Mouse (Mus musculus): Measurements from ENCODE around the gene Sapcd1. TPM values are rescaled to one million over a fixed set of nuclear protein-coding genes. Genes with fewer than 3 reads are reported as not detected.
A peak's percentile ranks its signal among the peaks of the same experiment; 100 is the strongest.

The Sapcd1 gene
- 1 to 10 TPM; 2.8 to 3.1 TPM for total RNA-seq (2021)
- long read RNA-seq, experiment 1: 0 reads
- long read RNA-seq, experiment 2, partial matches to known transcripts: 0 of 1 reads
- long read RNA-seq, experiment 2, other reads (novel, unspliced or antisense): 0 of 1 reads

DNA sequence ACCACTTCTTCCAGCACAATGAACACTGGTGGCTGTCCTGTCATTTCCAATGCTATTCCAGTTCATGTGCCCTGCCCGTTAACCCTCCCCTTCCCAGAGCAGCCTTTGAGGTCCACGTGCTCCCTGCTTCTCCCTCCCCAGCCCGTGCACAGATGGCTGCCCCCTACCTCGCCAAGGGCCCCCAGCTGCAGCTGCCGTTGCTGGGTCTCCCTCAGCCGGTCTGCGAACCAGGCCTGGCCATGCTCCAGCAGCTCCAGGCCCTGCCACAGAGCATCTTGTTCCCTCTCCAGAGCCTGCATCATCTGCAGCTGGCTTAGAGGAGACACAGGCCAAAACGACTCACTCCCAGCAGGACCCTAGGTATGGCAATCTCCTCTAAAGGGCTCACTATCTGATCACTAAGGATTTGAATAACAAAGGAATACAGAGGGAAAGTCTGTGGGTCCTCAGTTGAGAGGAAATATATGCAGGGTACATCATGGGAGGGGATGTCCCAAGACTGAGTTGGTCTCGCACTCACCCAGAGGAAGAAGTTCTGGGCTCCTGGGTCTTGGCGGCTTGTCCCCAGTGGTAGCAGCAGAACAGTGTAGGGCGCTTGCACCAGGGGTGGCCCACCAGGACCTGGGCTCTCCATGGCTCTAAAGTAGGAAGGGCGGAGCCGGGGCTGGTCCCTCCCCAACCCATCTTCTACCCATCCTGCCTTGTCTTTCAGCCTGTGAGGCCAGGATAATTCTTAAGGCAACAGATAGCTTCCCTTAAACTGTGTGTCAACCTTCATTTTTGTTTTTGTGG, at the start of gene Sapcd1:
TSS of gene Sapcd1 (minus strand) at position 740 of the 792 bp plus-strand sequence.
- DNase-seq: peak; percentile 80

DNA sequence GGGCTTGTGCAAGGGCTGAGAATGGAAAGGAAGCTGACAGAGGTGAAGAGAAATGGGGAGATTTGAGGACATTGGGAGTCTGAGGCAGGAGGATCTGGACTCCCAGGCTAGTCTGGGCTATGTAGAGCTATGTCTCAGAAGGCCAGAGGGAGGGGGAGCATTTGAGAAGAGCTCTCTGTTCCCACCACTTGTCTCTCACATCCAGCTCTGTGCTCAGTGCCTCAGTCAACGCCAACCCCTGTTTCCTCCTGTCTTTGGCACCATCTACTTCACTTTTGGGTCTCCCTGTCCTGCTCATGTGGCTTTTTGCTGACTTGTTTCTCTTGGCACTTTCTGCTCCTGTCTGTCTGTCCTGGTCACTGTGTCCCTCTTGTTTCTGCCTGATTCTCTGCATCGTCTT, 49.5 kb upstream of the Sapcd1 start:
- no peak for DNase-seq

DNA sequence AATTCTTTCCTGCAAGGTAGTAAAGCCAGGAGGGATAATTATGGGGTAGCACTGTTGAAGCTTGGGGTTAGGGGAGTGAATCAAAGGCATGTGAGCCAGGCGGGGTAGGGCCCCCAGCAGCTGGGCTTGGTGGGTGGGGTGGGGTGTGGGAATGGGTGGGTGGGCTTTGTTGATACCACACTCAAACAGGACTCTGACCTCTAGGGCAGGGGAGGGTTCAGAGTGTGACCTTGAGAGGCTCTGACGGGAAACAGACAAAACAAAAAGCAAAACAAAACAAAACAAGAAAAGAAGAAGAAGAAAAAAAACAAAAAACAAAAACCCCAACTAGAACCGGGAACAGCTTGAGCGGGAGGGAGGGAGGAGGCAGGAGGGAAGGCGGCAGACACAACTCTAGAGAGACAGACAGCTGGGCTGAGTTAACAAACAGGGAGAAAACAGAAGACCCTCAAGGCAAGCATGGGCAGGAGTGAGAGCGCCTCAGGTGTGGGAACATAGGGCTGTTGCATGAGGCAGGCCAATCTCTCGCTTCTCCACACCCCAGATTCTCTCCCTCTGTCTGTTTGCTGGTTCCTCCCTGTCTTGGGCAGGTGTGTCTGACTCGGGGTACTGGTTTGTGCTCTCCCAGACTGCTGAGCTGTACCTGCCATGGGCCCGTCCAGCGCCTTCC, 48.8 kb upstream of the Sapcd1 start, which contains the start of gene Ly6g6e:
TSS of gene Ly6g6e (plus strand) at position 396 of the 670 bp plus-strand sequence.
- DNase-seq: no peak

DNA sequence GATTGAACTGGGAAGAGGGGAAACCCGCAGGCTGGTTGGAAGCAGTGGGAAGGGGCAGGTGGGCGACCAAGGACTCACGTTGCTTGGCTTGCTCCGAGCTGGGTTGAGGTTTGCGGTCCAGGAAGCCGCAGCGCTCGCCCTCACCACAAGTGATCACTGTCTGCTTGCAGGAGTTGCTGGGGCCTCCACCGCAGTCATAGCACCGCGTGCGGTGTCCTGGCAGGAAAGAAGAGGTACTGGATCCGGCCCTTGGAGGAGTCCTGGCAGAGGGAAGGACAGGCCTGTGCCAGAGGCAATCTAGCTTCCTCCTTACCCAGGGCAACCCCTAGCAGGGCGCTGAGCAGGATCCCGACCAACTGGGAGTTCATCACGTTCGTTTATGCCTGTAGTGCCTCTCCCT, 46.3 kb upstream of the Sapcd1 start:
- no peak for DNase-seq

DNA sequence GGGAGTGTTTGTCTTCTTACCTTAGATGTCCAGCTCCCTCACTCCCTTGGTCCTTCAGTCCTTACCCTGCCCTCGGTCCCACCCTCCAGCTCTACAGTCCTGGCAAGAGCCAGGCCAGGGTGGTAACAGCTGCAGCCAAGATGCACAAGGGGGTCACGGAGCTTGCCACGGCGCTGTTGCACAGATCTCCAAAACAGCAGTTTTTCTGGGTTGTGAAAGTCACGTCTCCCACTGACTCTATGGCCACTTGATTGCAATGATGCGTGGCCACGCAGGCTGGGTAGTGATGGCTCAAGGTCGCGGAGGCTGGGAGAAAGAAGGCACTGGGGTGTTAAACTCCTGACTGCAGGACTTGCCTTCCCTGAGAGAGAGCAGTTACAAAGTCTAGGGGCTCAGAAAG, 43.6 kb upstream of the Sapcd1 start:
- no peak for DNase-seq

DNA sequence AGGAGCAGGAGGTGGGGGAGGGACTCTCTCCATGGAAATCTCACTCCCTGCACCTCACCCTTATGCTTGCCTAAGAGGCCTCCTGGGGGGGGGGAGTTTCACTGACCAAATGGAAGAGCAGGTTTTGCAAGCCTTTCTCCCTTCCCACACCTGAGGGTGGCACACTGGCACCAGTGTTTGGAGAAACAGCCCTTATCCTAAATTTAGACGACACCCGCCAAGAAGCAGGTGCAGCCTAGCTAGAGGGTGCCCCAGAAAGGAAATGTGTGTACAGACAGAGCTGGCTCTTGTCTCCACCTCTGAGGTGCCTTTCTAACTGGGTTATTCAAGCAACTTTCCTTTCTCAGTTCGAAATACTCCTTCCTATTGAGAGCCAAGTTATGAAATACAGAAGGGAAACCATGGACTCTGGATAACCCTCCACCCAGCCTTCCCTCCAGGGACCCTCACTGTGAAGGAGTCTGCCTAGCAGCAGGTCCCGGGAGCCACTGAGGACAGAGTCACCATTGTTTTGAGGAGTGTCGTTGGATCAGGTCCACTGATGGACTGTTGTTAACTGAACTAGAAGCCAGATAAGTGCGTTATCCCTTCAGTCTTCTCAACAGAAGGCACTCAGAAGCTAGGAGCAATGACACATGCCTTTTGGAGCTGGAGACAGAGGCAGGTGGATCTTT, 42.9 kb upstream of the Sapcd1 start:
- no peak for DNase-seq

DNA sequence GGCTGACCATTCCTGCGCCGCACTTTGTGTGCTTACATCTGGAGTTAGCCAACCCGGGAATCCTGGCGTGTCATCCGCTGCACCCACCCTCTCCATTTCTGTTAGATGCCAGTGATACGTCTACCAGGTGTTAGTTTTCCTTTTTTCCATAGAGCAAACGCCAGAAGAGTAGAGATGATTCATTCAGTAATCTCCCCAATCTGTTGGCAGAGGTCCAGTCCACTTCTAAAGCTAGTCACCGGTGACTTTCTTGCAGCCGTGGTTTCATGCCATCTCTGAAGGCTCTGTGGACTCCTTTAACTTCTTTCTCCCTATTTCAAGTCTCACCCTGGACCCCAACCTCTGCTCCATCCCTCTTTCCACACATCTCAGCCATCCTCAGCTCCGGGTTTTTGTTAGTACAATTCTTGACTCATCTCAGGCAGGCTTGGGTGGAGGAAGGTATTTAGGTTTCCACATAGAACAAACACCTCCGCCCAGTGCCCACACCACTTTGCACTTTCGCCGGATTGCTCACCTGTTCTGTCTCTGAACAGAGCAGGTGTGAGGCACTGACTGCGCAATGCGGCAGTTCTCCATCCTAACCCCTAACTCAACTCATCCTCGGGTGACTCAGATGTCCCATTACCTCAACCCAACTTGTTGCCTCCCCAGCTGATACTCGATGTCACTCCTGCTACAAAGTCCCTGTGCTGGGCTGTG, 40.5 kb upstream of the Sapcd1 start:
- DNase-seq: no peak

DNA sequence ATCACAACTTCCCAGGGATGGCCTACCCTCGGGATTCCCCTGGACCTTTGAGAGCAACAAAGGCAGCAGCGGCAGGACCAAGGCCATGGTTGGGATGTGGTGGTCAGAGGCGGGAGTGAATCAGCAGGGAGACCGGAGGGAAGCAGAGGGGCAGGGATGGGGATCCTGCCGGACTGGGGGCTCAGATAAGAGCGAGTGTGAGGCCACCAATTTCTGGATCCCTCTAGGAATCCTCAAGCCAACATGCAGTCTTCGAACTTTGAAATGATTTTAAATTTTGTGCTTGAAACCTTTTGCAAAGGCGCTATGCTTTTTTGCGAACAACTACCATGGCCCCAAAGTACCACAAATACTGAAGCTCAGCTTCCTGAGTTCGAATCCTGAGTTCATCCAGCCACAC, 38.3 kb upstream of the Sapcd1 start, which contains the start of gene Mpig6b:
TSS of gene Mpig6b (minus strand) at position 101 of the 400 bp plus-strand sequence.
- DNase-seq: no peak

DNA sequence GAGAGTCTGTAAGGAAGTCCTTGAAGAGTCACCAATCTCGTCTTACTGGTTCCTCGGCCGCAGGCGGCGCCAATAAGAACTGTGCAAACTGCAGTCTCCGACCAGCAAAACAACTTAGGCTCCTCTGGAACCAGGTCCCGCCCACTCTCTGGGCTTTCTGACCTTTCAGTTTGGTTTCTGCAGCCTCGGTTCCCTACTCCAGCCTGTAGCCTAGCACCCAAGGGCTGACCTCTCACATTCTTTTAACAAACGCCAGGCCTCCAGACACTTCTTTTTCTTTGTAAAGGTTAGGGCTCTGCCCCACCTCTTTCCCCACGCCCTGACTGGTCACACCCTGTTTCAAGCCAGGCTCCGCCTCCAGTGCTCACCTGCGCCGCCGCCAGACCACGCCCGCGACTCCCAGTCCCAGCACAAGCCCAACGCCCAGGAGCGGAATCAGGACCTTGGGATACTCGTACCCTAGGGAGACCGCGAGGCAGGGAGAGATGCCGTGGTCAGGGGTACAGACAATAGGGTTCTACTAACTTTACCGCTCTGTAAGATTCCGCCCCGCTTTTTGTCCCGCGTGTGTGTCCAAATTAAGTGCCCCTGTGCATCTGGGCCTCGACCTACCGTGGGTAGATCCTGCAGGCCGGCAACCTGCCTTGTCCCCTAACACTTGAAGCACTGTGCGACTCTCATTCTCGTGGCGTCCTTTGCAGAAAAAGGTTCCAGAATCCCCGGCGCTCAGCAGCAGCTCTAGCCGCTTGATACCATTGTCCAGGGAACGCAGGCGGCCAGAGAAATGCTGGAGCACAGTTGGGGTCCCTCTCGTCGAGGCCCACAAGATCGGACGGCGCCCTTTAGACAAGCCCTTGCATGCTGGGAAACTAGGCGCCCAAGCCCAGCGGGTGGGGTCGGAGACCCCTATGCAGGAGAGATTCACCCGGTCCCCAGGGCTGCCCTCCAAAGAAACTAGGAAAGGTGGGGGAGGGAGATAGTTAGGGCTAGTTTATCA, 37.4 kb upstream of the Sapcd1 start, which contains the start of gene Ly6g6c:
TSS of gene Ly6g6c (plus strand) at position 438 of the 997 bp plus-strand sequence.
- peak; percentile 41 for DNase-seq

DNA sequence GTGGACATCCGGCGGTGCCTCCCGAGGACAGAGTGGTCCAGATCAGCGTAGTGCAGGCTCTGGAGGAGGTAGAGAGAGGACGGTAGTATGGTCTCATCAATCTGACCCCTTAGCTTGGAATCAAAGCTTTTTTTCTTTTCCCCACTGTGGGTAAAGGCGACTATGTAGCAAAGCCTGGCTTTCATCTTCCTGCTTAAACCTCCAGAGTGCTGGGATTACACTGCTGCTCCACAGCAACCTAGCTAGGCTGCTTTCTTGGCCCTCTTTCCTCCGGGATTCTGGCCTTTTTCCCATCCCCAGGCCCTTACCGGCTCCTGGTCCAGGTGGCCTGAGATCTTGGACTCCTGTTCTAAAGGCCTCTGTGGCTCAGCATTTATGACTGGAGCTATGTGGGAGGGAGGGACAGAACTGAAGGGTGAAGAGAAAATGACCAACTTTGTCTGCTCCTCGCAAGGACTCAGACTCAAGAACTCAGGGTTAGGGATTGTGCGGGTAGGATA, 36.6 kb upstream of the Sapcd1 start:
- no peak for DNase-seq

DNA sequence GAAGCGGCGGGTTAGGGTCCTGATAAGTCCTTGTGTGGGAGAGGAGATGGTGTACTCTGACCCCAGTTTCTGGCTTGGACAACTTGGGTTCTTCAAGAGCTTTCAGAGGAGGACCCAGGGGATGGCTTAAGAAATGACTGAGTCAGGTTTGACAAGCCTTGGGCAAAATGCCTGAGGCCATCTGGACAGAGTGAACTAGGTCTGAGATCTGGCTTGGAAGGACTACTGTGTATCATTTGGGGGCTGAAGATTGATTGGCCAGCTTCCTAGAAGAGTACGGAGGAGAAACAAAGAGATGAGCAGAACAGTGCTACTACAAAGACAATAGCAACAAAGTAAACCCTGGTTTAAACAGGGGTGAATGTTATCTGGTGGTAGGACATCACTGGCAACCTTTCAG, 35.6 kb upstream of the Sapcd1 start:
- no peak for DNase-seq

DNA sequence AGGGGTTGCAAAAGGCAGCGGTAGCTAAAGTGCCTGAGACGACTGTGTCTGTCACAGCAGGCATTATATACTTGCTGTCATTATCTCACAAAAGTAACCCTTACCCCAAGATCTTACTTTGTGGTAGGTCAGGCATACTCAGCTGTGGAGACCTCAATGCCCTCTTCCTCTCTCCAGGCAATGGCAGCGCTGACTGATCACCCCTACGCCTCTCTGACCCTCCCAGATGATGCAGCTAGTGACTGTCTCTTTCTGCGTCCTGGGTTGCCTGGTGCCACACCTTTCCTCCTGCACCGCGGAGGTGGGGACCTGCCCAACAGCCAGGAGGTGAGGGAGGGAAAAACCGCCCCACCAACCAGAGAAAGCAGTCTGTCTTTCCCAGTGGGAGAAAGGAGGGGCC, 33.5 kb upstream of the Sapcd1 start:
- no peak for DNase-seq

DNA sequence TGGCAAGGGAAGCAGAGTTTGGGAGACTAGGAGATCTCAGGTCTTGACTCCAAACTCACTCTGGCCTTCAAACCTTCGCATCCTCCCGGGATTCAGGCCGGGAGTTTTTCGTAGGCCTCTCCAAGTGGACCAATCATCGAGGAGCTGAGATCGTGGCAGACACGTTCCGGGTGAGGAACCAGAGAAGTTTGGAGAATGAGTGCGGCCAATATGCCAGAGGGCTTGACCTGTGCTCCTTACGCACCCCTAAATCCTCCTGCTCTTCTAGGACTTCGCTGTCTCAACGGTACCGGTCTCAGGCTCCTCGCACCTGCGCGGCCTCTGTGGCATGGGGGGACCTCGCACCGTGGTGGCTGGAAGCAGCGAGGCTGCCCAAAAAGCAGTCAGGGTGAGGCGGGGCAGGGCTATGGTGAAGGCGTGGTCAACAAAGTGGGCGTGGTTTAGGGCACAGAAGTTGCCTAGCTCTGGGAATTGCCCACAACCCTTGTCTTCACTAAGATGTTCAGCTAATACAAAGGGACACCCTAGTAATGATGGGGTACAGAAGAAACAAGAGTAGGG, 33.0 kb upstream of the Sapcd1 start:
- peak; percentile 40 for DNase-seq

DNA sequence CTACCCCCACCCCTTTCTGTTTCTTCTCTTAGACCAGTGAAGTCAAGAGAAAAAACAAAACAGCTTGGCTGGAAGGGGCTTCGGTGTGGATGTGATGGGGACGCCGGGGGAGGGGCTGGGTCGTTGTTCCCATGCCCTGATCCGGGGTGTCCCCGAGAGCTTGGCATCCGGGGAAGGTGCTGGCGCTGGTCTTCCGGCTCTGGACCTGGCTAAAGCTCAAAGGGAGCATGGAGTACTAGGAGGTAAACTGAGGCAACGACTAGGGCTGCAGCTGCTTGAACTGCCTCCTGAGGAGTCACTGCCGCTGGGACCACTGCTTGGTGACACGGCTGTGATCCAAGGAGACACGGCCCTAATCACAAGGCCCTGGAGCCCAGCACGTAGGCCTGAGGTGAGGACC, 32.3 kb upstream of the Sapcd1 start:
- no peak for DNase-seq

DNA sequence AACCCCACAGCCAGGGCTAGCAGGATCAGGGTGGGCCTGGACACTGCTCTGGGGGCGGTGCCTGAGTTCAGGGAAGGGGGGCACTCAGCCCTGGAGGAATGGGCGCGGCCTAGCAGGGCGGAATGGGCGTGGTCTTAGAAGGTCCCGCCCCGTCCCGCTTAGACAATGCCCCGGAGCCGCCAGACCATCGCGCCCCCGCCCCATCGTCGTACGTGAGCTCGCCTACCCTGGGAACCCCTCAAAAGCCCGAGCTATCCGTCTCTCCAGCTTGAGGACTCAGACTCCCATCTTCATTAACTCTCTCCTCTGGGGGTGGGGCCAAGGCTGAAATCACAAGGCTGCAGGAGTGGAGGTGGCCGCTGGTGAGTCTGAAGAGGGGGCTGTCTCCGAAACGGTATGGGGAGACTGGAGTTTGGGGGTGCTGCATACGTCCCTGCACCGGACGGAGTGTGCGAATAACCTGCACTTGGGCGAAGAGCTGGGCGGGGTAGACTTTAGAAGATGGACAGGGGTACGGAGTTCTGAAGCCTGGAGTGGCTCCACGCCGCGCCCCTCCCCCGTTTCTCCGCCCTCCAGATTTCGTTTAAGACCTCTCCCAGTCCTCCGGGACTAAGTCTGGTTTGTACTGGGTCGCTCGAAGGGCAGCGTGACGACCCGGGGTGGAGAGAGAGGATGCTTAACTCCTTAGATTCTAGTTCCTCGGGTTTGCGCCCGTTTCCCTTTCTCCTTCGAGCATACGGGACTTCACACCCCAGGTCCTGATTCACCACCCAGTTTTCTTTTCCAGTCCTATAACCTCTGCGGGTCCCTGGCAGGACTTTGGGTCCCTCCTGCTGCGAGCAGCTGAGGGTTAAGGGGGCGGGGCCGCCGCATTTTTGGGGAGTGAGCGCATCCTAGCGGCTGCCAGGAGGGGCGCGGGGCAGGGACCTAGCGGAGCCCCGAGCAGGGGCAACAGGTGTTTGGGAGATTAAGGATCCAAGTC, 31.4 kb upstream of the Sapcd1 start, which contains the start of gene Ddah2:
TSS of gene Ddah2 (plus strand) at position 125 of the 982 bp plus-strand sequence.
- DNase-seq: peak; percentile 92

DNA sequence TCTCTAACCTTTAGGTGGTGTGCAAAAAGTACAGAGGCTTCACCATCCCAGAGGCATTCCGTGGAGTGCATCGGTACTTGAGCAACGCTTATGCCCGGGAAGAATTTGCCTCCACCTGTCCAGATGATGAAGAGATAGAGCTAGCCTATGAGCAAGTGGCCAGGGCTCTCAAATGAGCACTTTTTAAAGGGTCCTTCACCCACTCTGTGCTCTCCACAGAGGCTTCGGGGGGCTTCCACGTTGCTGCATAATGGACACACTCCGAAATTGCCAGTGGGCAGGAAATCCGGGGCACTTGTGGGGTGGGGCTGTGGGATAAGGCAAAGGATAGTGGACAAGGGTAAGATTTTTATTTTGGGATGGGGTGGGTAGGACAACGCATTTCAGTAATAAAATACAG, 30.5 kb upstream of the Sapcd1 start:
- no peak for DNase-seq

DNA sequence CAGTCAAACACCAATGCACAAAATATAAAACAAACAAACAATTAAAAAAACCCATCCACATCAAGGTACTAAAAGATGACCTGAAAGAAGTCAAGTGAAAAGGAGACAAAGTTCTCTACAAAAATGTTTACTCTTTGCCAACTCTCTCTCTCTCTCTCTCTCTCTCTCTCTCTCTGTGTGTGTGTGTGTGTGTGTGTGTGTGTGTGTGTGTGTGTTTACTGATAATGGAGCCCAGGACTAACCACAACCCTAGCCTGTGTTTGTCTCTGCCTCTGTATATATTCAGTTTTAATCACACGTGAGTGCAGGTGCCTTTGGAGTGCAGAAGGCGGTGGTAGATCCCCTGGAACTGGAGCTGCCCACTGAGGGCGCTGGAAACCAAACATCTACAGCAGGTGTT, 29.3 kb upstream of the Sapcd1 start:
- DNase-seq: no peak

DNA sequence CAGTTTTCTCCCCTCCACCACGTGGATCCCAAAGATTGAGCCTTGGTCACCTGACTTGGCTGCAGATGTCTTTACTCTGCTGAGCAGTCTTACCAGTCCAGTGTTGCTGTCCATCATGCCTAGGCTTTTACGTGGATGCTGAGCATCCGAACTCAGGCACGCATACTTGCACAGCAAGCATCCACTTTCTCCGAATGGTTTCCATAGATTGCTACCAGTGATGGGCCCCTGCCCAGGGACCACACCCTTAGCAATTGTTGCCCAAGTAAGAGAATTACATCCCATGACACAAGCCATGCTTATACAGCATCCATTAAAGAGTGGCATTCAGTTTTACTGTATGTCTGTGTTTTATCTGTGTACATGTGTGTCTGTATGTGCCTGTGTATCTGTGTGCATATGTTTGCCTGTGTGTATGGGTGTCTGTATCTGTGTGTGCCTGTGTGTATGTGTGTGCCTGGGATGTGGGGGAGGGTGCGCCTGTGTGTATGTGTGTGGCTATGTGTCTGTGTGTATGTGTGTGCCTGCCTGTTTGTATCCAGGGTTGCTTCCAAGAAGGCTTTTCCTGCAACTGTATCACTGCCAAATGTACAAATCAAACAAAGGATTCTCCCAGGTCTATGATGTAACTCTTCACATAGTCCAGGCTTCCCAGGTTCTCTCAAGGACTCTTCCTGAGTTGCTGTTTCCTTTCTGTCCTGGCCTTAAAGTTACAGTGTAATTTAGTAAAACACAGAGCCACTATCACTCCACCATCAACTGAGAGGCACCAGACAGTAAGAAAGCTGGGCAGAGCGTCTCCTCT, 28.1 kb upstream of the Sapcd1 start:
- DNase-seq: no peak
